Mouse (Mus musculus) kidney, embryonic 14.5 days (tissue): Measurements from ENCODE around the gene Zyx. TPM values are rescaled to one million over a fixed set of nuclear protein-coding genes. Genes with fewer than 3 reads are reported as not detected.
A peak's percentile ranks its signal among the peaks of the same experiment; 100 is the strongest.

ENCODE experiments used
- ATAC-seq: fragments of 200-750 bp; cut with Nextera tagmentation; 2 replicates; pipeline ENCODE4 v1.8.0; 2017; ENCODE audit warnings: moderate number of reproducible peaks, mild to moderate bottlenecking, moderate TSS enrichment, moderate library complexity; ENCODE audit not compliant: low FRiP score, low TSS enrichment
- H3K27ac ChIP-seq: fragments of 300-500 bp; sonication (generic); 2 replicates; pipeline ENCODE4 v1.5.1; 2014; ENCODE audit warnings: low read depth, mild to moderate bottlenecking, low read length, moderate library complexity, mixed read lengths
- H3K27me3 ChIP-seq: fragments of 300-500 bp; sonication (generic); 2 replicates; pipeline ENCODE4 v1.6.1; 2014; ENCODE audit warnings: mild to moderate bottlenecking, low read length; ENCODE audit not compliant: control insufficient read depth, insufficient read depth
- H3K36me3 ChIP-seq: fragments of 300-500 bp; sonication (generic); 2 replicates; pipeline ENCODE4 v1.6.1; 2014; ENCODE audit warnings: low read length, mixed read lengths; ENCODE audit not compliant: control insufficient read depth, insufficient read depth
- H3K4me1 ChIP-seq: fragments of 300-500 bp; sonication (generic); 2 replicates; pipeline ENCODE4 v1.6.1; 2014; ENCODE audit warnings: low read length, mixed read lengths; ENCODE audit not compliant: control insufficient read depth, insufficient read depth
- H3K4me2 ChIP-seq: fragments of 300-500 bp; sonication (generic); replicated peaks from 2 replicates; pipeline ENCODE4 v1.6.1; 2014; ENCODE audit warnings: low read depth, mild to moderate bottlenecking, low read length
- H3K4me3 ChIP-seq: fragments of 300-500 bp; sonication (generic); 2 replicates; pipeline ENCODE4 v1.5.1; 2014; ENCODE audit warnings: mild to moderate bottlenecking, low read length
- H3K9ac ChIP-seq: fragments of 300-500 bp; sonication (generic); 2 replicates; pipeline ENCODE4 v1.6.1; 2014; ENCODE audit warnings: low read depth, mild to moderate bottlenecking, low read length, moderate library complexity
- H3K9me3 ChIP-seq: fragments of 300-500 bp; sonication (generic); 2 replicates; pipeline ENCODE4 v1.6.1; 2016; ENCODE audit warnings: low read length; ENCODE audit not compliant: control insufficient read depth
- WGBS: fragments of 180-500 bp; shearing (Covaris S2); extraction: QIAGEN DNeasy Blood & Tissue Kit; methylation state at CpG from one replicate; pipeline ENCODE4 v1.1.7; 2014; 5-methylcytosine and 5-hydroxymethylcytosine counted together
- polyA plus RNA-seq: library from polyadenylated mRNA; unstranded; fragments of >200 nt; fragmentation: Nextera tagmentation; extraction: Ambion mirVana; gene quantifications from 2 replicates; pipeline ENCODE4 v1.2.1, GENCODE M21; 2014

Zyx gene
- polyA plus RNA-seq, 1 experiment from 2014 or later, result 118 TPM

DNA sequence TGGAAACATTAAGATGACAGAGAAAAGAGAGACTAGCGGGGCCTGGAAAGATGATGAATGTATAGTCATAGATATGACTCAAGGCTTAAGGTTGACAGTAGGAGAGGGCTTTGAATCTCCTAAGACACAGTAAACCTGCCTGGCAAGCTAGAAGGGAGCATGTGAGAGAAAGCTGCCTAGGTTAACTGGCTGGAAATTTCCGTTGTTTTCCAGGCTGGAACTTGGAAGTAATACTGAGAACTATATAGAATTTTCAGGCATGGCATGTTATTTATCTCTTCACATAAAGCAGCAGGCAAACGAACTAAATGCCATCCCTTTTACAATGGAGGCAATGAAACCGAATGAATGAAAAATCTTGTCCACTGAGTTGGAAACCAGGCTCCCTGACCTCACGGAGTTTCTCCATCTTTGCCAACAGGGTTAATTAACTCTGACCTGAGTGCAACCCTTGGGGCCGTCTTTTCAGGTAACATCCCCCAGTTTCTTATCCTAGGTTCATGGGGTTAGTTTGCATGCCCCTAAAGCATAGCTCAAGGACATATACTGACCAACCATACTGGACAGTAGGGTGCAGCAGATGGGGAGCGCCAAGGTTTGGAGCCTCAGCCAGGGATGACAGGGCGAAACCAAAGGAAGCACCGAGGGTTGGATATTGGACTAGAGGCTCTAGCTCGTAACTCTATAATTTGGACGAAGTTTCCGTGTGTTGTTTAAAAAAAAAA lies 987 bp upstream of the Zyx start:
- Histone ChIP-seq H3K27ac (no peak overlapping the region), H3K4me2 (peak overlapping the region; percentile 73), H3K4me3 (peak overlapping the region; percentile 85; the same call in 1 of the 2 replicates), H3K27me3 (no peaks in the 10 kb centered on the region), H3K36me3 (peaks cover 20% of the 10 kb centered on the region), H3K9ac (no peak overlapping the region; the same call in 1 of the 2 replicates), H3K4me1 (peaks cover 28% of the 10 kb centered on the region), H3K9me3 (no peaks in the 10 kb centered on the region)
- ATAC-seq, result no peak
- 31% methylated on average over 12 of the region's 12 CpGs for WGBS

- Histone ChIP-seq H3K9ac (peak overlapping the region; percentile 87), H3K27ac (peak overlapping the region; percentile 97)
- 1% methylated on average over 11 of the region's 11 CpGs for WGBS
Measured at GRCm38 (mm10) chr6:42349006-42349425, 414 bp upstream of the Zyx start.

GRCm38 (mm10) chr6:42350021-42350967 lies 864 bp downstream of the Zyx start:
- H3K4me1 ChIP-seq, result peaks cover 29% of the 10 kb centered on the region
- peak; percentile 66 for ATAC-seq
- H3K27me3 ChIP-seq, result no peaks in the 10 kb centered on the region
- peak overlapping the region; percentile 73 for H3K4me2 ChIP-seq
- H3K36me3 ChIP-seq, result peaks cover 33% of the 10 kb centered on the region
- WGBS, result under 1% methylated on average over 52 of the region's 72 CpGs
- H3K27ac ChIP-seq, result peak overlapping the region; percentile 97
- peak overlapping the region; percentile 85 for H3K4me3 ChIP-seq
- peak overlapping the region; percentile 87 for H3K9ac ChIP-seq
- H3K9me3 ChIP-seq, result no peaks in the 10 kb centered on the region

More at GRCm38 (mm10) chr6:42349006-42349425, 414 bp upstream of the Zyx start:
- no peaks in the 10 kb centered on the region for H3K9me3 ChIP-seq
- ATAC-seq, result peak; percentile 16
- peak overlapping the region; percentile 73 for H3K4me2 ChIP-seq
- H3K4me1 ChIP-seq, result peaks cover 29% of the 10 kb centered on the region
- H3K27me3 ChIP-seq, result no peaks in the 10 kb centered on the region
- H3K4me3 ChIP-seq, result peak overlapping the region; percentile 85
- H3K36me3 ChIP-seq, result peaks cover 22% of the 10 kb centered on the region

DNA sequence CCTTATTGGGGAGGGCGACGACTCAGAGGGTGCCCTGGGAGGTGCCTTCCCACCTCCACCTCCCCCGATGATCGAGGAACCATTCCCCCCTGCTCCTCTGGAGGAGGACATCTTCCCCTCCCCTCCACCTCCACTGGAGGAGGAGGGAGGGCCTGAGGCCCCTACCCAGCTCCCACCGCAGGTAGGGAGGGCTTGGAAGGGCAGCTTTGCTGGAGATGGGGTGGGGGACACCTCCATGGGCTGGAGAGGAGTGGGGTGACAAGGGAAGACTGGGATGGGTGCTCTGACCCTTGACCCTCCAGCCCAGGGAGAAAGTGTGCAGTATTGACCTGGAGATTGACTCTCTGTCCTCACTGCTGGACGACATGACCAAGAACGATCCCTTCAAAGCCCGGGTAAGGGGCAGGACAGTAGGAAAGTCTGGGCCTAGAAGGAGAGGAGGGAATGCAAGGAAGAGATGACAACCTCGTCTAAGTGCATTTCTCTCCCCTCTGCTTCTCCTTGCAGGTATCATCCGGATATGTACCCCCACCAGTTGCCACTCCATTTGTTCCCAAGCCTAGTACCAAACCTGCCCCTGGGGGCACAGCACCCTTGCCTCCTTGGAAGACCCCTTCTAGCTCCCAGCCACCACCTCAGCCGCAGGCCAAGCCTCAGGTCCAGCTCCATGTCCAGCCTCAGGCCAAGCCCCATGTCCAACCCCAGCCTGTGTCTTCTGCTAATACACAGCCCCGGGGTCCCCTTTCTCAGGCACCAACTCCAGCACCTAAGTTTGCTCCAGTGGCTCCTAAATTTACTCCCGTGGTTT lies 1.7 kb downstream of the Zyx start:
- ATAC-seq, result no peak
- H3K9ac ChIP-seq, result peak overlapping the region; percentile 87
- H3K4me1 ChIP-seq, result peaks cover 29% of the 10 kb centered on the region
- H3K27ac ChIP-seq, result peak overlapping the region; percentile 97; the same call in 1 of the 2 replicates
- 41% methylated on average over 13 of the region's 13 CpGs for WGBS
- H3K9me3 ChIP-seq, result no peaks in the 10 kb centered on the region
- peak overlapping the region; percentile 73 for H3K4me2 ChIP-seq
- no peaks in the 10 kb centered on the region for H3K27me3 ChIP-seq
- H3K36me3 ChIP-seq, result peaks cover 42% of the 10 kb centered on the region
- H3K4me3 ChIP-seq, result peak overlapping the region; percentile 85

DNA sequence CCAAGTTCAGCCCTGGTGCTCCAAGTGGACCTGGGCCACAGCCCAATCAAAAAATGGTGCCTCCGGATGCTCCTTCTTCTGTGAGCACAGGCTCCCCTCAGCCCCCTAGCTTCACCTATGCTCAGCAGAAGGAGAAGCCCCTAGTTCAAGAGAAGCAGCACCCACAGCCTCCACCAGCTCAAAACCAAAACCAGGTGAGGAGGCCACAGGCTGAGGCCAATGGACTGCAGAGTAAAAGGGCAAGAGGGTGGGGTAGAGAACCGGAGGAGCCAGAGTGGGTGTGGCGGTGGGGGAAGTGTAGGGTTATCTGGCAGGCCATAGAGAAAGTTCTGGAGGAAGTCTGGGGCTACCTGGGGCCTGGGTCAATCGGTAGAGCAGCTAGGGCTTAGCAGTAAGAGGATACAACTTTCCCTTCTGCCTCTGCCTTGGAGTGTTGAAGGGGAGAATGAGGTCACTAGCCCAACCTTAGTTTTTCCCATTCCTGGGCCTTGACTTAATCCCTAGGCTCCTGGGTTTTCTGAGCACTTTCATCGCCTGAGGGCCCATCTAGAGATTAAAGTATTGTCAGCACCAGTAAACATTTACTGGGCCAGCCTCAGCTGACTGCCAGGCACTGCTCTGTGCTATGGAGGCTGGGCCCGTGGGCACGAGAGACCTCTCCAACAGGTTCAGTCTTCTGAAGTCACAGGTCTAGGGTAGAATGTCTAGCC lies 2.5 kb downstream of the Zyx start:
- Histone ChIP-seq H3K36me3 (peaks cover 49% of the 10 kb centered on the region), H3K9ac (no peak overlapping the region)
- WGBS, result 74% methylated on average over 7 of the region's 7 CpGs

DNA sequence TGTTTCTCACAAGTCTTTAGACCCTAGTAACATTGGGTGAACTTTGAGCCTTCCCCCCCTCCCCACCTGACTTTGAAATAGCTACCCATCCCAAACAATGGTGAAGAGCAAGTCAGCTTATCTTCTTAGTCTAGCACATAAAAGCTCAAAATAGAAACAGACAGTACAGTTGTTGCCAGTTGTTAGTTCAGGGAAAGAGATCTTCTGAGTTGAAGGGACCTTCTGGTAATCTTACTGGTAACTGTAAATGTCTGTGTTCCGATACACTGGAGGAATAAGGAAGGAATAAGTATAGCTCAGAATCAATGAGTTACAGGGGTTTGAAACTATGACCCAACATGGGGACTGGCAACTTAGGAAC lies 3.0 kb downstream of the Zyx start:
- Histone ChIP-seq H3K4me2 (no peak overlapping the region), H3K27me3 (no peaks in the 10 kb centered on the region), H3K36me3 (peaks cover 55% of the 10 kb centered on the region), H3K9ac (no peak overlapping the region), H3K27ac (no peak overlapping the region), H3K4me1 (peaks cover 29% of the 10 kb centered on the region), H3K9me3 (no peaks in the 10 kb centered on the region), H3K4me3 (no peak overlapping the region)
- 88% methylated on average over 1 of the region's 1 CpGs for WGBS
- ATAC-seq, result no peak

More for the DNA sequence above, 2.5 kb downstream of the Zyx start:
- ATAC-seq, result no peak
- Histone ChIP-seq H3K4me1 (peaks cover 29% of the 10 kb centered on the region), H3K27me3 (no peaks in the 10 kb centered on the region), H3K4me2 (peak overlapping the region; percentile 73), H3K9me3 (no peaks in the 10 kb centered on the region), H3K27ac (no peak overlapping the region), H3K4me3 (peak overlapping the region; percentile 85; the same call in 1 of the 2 replicates)

- Histone ChIP-seq H3K4me1 (peaks cover 29% of the 10 kb centered on the region), H3K27me3 (no peaks in the 10 kb centered on the region), H3K27ac (no peak overlapping the region), H3K4me3 (no peak overlapping the region), H3K9me3 (no peaks in the 10 kb centered on the region), H3K9ac (no peak overlapping the region), H3K4me2 (no peak overlapping the region), H3K36me3 (peaks cover 62% of the 10 kb centered on the region)
- WGBS, result 69% methylated on average over 8 of the region's 8 CpGs
- no peak for ATAC-seq
Measured at GRCm38 (mm10) chr6:42353180-42353579, 3.8 kb downstream of the Zyx start.
